Mouse (Mus musculus) neural tube, embryonic 15.5 days (tissue): Measurements from ENCODE around the gene Scarb1. TPM values are rescaled to one million over a fixed set of nuclear protein-coding genes. Genes with fewer than 3 reads are reported as not detected.

ENCODE experiments used
- ATAC-seq: fragments of 200-750 bp; cut with Nextera tagmentation; 2 replicates; pipeline ENCODE4 v1.8.0; 2017; ENCODE audit warnings: mild to moderate bottlenecking, moderate TSS enrichment, moderate library complexity; ENCODE audit not compliant: low FRiP score
- H3K27ac ChIP-seq: fragments of 300-500 bp; sonication (generic); replicated peaks from 2 replicates; pipeline ENCODE4 v1.5.1; 2015; ENCODE audit warnings: mild to moderate bottlenecking, inconsistent platforms
- H3K27me3 ChIP-seq: fragments of 300-500 bp; sonication (generic); replicated peaks from 2 replicates; pipeline ENCODE4 v1.6.1; 2015; ENCODE audit warnings: inconsistent platforms
- H3K36me3 ChIP-seq: fragments of 300-500 bp; sonication (generic); 2 replicates; pipeline ENCODE4 v1.6.1; 2015; ENCODE audit warnings: inconsistent platforms
- H3K4me1 ChIP-seq: fragments of 300-500 bp; sonication (generic); 2 replicates; pipeline ENCODE4 v1.6.1; 2015; ENCODE audit warnings: inconsistent platforms
- H3K4me2 ChIP-seq: fragments of 300-500 bp; sonication (generic); 2 replicates; pipeline ENCODE4 v1.6.1; 2015; ENCODE audit warnings: inconsistent platforms, mild to moderate bottlenecking, moderate library complexity
- H3K4me3 ChIP-seq: fragments of 300-500 bp; sonication (generic); replicated peaks from 2 replicates; pipeline ENCODE4 v1.5.1; 2015; ENCODE audit warnings: mild to moderate bottlenecking, inconsistent platforms
- H3K9ac ChIP-seq: fragments of 300-500 bp; sonication (generic); replicated peaks from 2 replicates; pipeline ENCODE4 v1.6.1; 2015; ENCODE audit warnings: mild to moderate bottlenecking, inconsistent platforms
- H3K9me3 ChIP-seq: fragments of 300-500 bp; sonication (generic); replicated peaks from 2 replicates; pipeline ENCODE4 v1.6.1; 2016; ENCODE audit warnings: inconsistent platforms
- WGBS: fragments of 180-500 bp; shearing (Covaris S2); methylation state at CpG from one replicate; pipeline ENCODE4 v1.1.7; 2015; ENCODE audit warnings: mixed read lengths; 5-methylcytosine and 5-hydroxymethylcytosine counted together
- polyA plus RNA-seq: library from polyadenylated mRNA; unstranded; fragments of >200 nt; fragmentation: Nextera tagmentation; extraction: Ambion mirVana; gene quantifications from 2 replicates; pipeline ENCODE4 v1.2.1, GENCODE M21; 2015

Scarb1 gene
- polyA plus RNA-seq, 1 experiment from 2014 or later: 50.5 TPM

DNA sequence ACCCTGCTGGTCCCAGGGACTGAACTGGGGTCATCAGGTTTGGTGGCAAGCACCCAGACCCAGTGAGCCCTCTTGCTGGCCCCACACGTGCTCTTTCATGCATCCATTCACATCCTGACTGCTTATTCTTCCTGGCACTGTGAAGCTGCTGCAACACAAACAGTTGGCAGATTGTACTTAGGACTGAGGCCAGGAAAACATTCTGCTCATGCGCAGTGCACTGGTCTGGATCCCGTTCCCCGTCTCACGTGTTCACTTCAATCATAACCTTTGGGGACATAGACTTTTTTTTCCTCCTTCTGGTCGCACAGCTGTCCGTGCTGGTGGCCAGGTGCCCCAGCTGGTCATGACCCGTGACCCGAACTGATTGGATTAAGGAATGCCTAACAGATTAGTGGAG is 19.7 kb upstream of the Scarb1 start:
- Histone ChIP-seq H3K27me3 (no peaks in the 10 kb centered on the region), H3K9me3 (no peaks in the 10 kb centered on the region), H3K9ac (no peak overlapping the region), H3K27ac (no peak overlapping the region), H3K4me2 (no peak overlapping the region), H3K36me3 (no peaks in the 10 kb centered on the region), H3K4me1 (no peaks in the 10 kb centered on the region), H3K4me3 (no peak overlapping the region)
- 76% methylated on average over 9 of the region's 9 CpGs for WGBS
- no peak for ATAC-seq

DNA sequence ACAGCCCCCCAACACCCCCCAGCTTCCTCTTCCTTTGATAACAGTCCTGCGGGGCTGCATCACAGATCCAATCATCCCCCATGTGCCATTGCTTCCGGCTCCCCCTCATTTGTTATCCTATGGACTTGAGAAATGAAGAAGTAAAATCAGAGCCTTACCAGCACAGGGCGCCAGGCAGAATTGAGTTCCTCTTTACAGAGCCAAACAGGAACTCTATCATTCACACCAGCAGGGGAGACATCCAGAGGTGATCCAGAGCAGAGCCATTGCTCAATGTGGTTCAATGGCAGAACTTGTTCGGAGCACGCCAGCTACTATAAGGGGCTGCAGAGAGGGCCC is 17.3 kb upstream of the Scarb1 start:
- Histone ChIP-seq H3K4me3 (no peak overlapping the region), H3K36me3 (no peaks in the 10 kb centered on the region), H3K4me1 (peaks cover 3% of the 10 kb centered on the region; the same call in 1 of the 2 replicates), H3K9me3 (no peaks in the 10 kb centered on the region), H3K9ac (no peak overlapping the region), H3K27me3 (no peaks in the 10 kb centered on the region), H3K27ac (no peak overlapping the region), H3K4me2 (no peak overlapping the region)
- no peak for ATAC-seq
- WGBS: 81% methylated on average over 5 of the region's 5 CpGs

DNA sequence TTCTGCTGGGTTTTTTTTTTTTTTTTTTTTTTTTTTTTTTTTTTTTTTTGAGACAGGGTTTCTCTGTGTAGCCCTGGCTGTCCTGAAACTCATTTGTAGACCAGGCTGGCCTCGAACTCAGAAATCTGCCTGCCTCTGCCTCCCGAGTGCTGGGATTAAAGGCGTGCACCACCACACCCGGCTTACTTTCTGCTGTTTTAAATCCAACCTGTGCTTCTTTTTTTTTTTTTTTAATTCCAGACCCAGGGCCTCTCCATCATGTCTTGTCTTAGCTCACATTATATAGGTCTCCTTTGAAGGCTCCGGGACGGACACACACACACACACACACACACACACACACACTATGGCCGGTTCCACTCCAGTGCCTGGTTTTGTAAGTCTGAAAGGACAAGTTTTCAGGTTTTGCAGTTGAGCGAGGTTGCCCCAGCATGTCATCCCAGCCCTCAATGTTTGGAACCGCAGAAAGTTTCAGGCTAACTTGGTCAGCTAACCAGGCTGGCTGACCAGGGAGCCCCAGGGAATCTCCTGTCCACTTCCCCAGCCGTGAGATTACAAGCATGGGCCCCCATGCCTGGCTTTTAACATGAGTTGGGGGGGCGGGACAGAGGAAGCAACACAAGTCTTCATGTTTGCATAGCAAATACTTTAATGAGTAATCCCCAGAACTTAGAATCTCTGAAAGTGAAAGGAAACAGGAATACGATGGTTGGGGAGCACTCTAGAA is 16.8 kb upstream of the Scarb1 start:
- Histone ChIP-seq H3K36me3 (no peaks in the 10 kb centered on the region), H3K9me3 (no peaks in the 10 kb centered on the region), H3K4me1 (peaks cover 3% of the 10 kb centered on the region; the same call in 1 of the 2 replicates), H3K4me3 (no peak overlapping the region), H3K27ac (no peak overlapping the region), H3K4me2 (no peak overlapping the region), H3K27me3 (no peaks in the 10 kb centered on the region), H3K9ac (no peak overlapping the region)
- WGBS: 87% methylated on average over 12 of the region's 12 CpGs
- ATAC-seq: no peak

DNA sequence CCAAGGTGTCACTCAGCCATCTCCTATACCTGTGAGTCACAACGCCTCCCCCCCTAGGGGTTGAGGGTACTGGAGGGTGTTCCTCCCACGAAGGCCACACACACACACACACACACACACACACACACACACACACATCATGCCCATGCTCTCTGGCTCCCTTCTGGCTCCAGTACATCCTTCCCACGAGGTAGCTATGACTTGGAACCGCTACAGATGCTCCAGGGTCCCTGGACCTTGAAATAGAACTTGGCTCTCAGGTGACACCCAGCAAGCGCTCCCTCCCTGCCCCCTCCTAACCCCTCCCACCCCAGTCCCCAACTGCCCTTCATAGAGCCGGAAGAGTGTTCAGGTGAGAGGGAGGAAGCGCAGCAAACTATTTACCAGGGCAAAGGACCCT is 14.8 kb upstream of the Scarb1 start:
- no peak overlapping the region for H3K27ac ChIP-seq
- 50% methylated on average over 7 of the region's 7 CpGs for WGBS
- no peak overlapping the region for H3K4me2 ChIP-seq
- H3K4me1 ChIP-seq: peaks cover 3% of the 10 kb centered on the region; the same call in 1 of the 2 replicates
- H3K27me3 ChIP-seq: no peaks in the 10 kb centered on the region
- no peaks in the 10 kb centered on the region for H3K36me3 ChIP-seq
- no peak for ATAC-seq
- H3K9me3 ChIP-seq: no peaks in the 10 kb centered on the region
- H3K4me3 ChIP-seq: no peak overlapping the region
- no peak overlapping the region for H3K9ac ChIP-seq

DNA sequence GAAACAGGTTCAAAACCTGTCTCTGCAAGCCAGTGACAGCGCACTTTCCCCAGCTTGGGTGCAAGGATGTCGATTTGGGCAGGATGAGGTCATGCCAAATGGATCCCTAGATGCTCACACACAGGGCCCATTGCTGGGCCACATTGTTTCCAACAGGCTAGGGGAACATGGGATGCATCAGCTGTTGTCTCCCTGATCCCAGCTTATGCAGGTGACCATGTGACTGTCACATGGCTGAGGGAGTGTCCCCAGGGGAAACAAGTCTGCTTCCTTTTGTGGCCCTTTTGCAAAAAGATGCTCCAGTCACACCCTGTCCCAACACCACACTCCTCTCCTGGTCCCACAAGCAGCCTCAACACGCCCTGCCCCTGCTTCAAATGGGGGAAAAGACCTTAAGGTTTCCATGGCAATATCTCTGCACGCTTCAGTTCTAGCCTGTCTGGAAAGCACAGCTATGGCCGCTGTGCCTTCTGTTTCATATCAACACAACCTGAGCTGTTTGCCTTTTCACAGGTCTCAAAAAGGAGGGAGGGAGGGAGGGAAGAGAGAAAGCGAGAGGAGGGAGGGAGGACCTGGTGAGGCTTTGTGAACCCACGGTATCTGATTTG is 14.1 kb upstream of the Scarb1 start:
- H3K9ac ChIP-seq: no peak overlapping the region
- H3K27ac ChIP-seq: no peak overlapping the region
- no peaks in the 10 kb centered on the region for H3K36me3 ChIP-seq
- ATAC-seq: no peak
- H3K4me3 ChIP-seq: no peak overlapping the region
- WGBS: 61% methylated on average over 7 of the region's 7 CpGs
- H3K27me3 ChIP-seq: no peaks in the 10 kb centered on the region
- no peaks in the 10 kb centered on the region for H3K9me3 ChIP-seq
- no peak overlapping the region for H3K4me2 ChIP-seq
- H3K4me1 ChIP-seq: peaks cover 3% of the 10 kb centered on the region; the same call in 1 of the 2 replicates

DNA sequence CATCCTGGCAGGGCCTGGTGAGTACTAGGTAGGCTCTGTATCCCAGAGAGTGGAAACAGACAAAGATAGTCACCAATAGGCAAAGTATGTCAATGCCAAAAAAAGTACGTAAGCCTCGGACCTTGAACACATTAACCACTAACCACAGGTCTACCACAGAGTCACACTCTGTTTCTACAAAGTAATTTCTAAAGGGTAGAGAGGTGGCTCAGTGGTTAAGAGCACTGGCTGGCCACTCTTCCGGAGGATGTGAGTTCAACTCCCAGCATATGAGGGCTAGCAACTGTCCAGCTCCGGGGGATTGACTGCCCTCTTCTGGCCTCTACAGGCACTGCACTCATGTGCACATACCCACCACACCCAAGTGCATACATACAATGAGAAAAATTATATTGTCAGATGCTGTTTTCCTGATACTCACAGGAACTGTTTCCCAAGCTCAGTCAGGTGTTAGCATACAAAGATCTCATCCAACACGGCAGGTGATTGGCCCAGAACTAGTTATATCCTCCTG is 11.9 kb upstream of the Scarb1 start:
- no peak for ATAC-seq

DNA sequence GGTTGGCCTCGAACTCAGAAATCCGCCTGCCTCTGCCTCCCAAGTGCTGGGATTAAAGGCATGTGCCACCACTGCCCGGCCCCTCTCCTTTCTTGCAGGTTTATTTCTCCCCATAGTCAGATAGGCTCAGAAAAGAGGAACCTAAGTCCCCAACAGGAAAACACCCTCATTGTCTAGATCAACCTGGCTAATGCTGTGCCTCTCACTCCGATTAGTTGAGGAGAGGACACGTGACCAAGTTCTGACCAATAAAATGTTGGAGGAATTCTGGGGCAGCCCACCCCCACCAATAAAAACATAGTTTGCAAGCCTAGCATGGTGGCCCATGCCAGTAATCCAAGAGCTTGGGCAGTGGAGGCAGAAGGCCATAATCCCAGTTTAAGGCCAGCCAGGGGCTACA is 11.0 kb upstream of the Scarb1 start:
- Histone ChIP-seq H3K4me1 (peaks cover 3% of the 10 kb centered on the region; the same call in 1 of the 2 replicates), H3K4me2 (no peak overlapping the region), H3K27me3 (no peaks in the 10 kb centered on the region), H3K36me3 (no peaks in the 10 kb centered on the region), H3K27ac (no peak overlapping the region), H3K4me3 (no peak overlapping the region), H3K9ac (no peak overlapping the region), H3K9me3 (no peaks in the 10 kb centered on the region)
- no peak for ATAC-seq
- WGBS: 95% methylated on average over 5 of the region's 5 CpGs

More for the DNA sequence above, 11.9 kb upstream of the Scarb1 start:
- Histone ChIP-seq H3K4me3 (no peak overlapping the region), H3K27ac (no peak overlapping the region), H3K9ac (no peak overlapping the region), H3K4me2 (no peak overlapping the region), H3K9me3 (no peaks in the 10 kb centered on the region), H3K36me3 (no peaks in the 10 kb centered on the region), H3K27me3 (no peaks in the 10 kb centered on the region), H3K4me1 (peaks cover 3% of the 10 kb centered on the region; the same call in 1 of the 2 replicates)
- WGBS: 96% methylated on average over 5 of the region's 5 CpGs

DNA sequence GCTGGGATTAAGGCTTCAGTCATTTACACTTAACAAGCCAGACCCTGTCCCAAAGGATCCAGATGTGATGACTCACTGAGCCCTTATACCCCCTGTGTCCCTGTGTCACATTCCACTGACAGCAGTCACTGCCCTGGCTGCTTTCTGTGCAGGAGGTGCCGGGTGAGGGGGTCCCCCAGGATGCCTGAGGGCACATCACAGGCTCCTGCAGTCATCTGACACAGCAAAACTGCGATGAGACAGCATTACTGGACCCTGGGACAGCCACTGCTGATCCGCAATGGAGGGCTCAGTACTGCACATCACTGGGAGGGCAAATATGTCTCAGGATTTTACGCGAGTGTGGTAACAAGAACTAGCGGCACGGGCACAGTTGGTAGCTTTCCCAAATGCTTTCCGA is 10.2 kb upstream of the Scarb1 start:
- no peaks in the 10 kb centered on the region for H3K9me3 ChIP-seq
- 78% methylated on average over 8 of the region's 8 CpGs for WGBS
- H3K36me3 ChIP-seq: no peaks in the 10 kb centered on the region
- no peak overlapping the region for H3K4me3 ChIP-seq
- no peak overlapping the region for H3K4me2 ChIP-seq
- no peak overlapping the region for H3K9ac ChIP-seq
- ATAC-seq: no peak
- H3K4me1 ChIP-seq: peaks cover 3% of the 10 kb centered on the region; the same call in 1 of the 2 replicates
- H3K27me3 ChIP-seq: no peaks in the 10 kb centered on the region
- no peak overlapping the region for H3K27ac ChIP-seq

DNA sequence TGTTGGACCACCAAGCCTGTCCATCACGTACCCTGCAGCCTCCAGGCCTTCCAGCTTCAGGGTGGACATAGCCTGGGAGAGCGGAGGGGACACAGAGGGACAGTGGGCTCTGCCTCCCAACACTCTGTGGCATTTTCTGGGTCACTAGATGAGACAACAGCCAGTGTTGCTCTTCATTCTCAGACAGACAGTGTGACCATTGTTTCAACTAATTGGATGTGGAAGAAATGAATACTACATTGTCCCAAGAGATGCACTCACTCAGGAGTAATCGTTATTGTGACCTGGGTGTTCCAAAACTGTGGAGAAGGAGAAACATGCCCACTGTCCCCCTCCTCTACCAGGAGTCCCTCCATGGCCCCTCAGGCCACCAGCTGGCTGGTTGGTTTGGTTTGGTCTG is 8.5 kb upstream of the Scarb1 start:
- no peaks in the 10 kb centered on the region for H3K27me3 ChIP-seq
- 83% methylated on average over 3 of the region's 3 CpGs for WGBS
- no peak overlapping the region for H3K4me3 ChIP-seq
- H3K4me1 ChIP-seq: no peaks in the 10 kb centered on the region
- no peak overlapping the region for H3K4me2 ChIP-seq
- H3K9ac ChIP-seq: no peak overlapping the region
- H3K9me3 ChIP-seq: no peaks in the 10 kb centered on the region
- no peak overlapping the region for H3K27ac ChIP-seq
- no peaks in the 10 kb centered on the region for H3K36me3 ChIP-seq
- no peak for ATAC-seq

DNA sequence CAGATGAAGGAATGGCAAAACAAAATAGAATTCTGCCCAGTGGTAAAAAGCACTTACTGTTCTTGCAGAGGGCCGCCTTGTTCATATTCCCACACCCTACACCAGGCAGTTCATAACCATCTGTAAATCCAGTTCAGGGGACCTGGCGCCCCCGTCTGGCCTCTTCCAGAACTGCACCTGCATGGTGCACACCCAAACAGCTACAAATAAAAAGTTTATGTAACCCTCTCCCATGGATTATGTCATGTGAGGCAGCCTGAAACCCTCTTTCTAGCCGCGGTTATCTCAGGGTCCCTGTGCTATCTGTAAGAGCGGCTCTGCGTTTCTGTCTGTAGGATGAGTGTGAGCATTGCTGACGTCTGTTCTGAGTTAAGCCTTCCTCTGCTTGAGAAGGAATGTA is 7.6 kb upstream of the Scarb1 start:
- no peak for ATAC-seq
- no peaks in the 10 kb centered on the region for H3K9me3 ChIP-seq
- no peak overlapping the region for H3K4me2 ChIP-seq
- no peaks in the 10 kb centered on the region for H3K36me3 ChIP-seq
- H3K27ac ChIP-seq: no peak overlapping the region
- whole genome bisulfite sequencing: 38% methylated on average over 8 of the region's 8 CpGs
- no peaks in the 10 kb centered on the region for H3K4me1 ChIP-seq
- H3K9ac ChIP-seq: no peak overlapping the region
- H3K27me3 ChIP-seq: no peaks in the 10 kb centered on the region
- no peak overlapping the region for H3K4me3 ChIP-seq

DNA sequence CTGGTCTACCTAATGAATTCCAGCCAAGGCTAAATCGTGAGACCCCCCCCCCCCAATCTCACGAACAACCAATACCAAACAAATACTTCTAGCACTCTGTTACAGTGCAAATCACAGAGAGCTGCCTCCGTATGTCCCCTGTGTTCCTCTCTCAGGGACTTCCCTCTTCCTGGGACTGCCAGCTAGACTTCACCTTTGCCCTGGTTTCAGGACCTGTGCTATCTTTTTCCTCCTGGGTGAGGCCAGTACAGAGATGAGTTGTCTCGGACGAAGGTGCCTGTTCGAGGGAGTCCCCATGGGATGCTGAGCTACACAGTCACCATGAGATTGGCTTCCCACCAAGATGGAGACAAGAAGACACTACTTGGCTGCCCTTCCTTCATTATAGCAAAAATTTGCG is 7.2 kb upstream of the Scarb1 start:
- no peak overlapping the region for H3K4me2 ChIP-seq
- H3K4me3 ChIP-seq: no peak overlapping the region
- H3K9ac ChIP-seq: no peak overlapping the region
- H3K27ac ChIP-seq: no peak overlapping the region
- no peaks in the 10 kb centered on the region for H3K9me3 ChIP-seq
- no peaks in the 10 kb centered on the region for H3K4me1 ChIP-seq
- H3K27me3 ChIP-seq: no peaks in the 10 kb centered on the region
- no peak for ATAC-seq
- no peaks in the 10 kb centered on the region for H3K36me3 ChIP-seq
- 83% methylated on average over 7 of the region's 7 CpGs for WGBS

DNA sequence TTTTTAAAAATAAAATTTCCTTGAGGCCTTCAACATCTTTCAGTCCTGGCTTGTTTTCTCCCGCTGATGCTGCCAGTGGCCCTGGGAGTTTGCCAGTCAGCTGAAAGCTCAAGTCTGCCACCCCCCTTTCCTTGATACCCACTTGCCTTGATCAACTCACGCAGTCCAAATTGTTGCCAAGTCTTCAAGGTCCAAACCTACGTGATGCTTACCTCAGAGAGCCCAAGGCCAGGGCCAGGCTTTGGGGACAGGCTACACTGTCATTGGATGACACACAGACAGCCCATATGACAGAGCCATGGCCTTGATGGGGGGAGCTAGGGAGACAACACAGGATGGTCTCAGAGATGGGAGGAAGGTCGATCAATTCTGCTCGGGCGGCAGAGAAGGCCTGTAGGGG is 3.4 kb upstream of the Scarb1 start:
- Histone ChIP-seq H3K27me3 (peaks cover 8% of the 10 kb centered on the region; the same call in 1 of the 2 replicates), H3K4me2 (no peak overlapping the region), H3K9me3 (no peaks in the 10 kb centered on the region), H3K27ac (no peak overlapping the region), H3K9ac (no peak overlapping the region), H3K36me3 (no peaks in the 10 kb centered on the region), H3K4me1 (peaks cover 21% of the 10 kb centered on the region), H3K4me3 (no peak overlapping the region)
- no peak for ATAC-seq
- WGBS: 93% methylated on average over 6 of the region's 6 CpGs
